Mouse (Mus musculus) heart, postnatal 0 days (tissue): Measurements from ENCODE around the gene Clrn1.

Experiments
- CTCF ChIP-seq: IDR thresholded peaks from 2 replicates; pipeline ENCODE4 v1.5.1; 2016; ENCODE audit warnings: antibody characterized with exemption, control low read depth, low read depth
- EP300 ChIP-seq: IDR thresholded peaks from 2 replicates; pipeline ENCODE4 v1.6.1; 2016; ENCODE audit warnings: antibody characterized with exemption, low read depth

- no peak for TF ChIP-seq EP300
- TF ChIP-seq CTCF, result no peak
Observed at GRCm38 (mm10) chr3:58865690-58866089, 19.4 kb downstream of the Clrn1 start.
